Mouse (Mus musculus): ENCODE data around the gene Camsap2. TPM values are rescaled to one million over a fixed set of nuclear protein-coding genes. Genes with fewer than 3 reads are reported as not detected.

The Camsap2 gene
- polyA plus RNA-seq, 1 experiment from 2014 or later, result 11.7 TPM

GRCm38 (mm10) chr1:136244469-136244868 lies 101.4 kb downstream of the Camsap2 start:
- WGBS, result 91% methylated on average over 5 of the region's 5 CpGs
- no peaks in the 10 kb centered on the region for H3K9me3 ChIP-seq (replicated peaks)

GRCm38 (mm10) chr1:136241801-136242200 lies 104.1 kb downstream of the Camsap2 start:
- Histone ChIP-seq H3K4me3 (no peak overlapping the region), H3K27me3 (ENCODE audit: low read depth, poor library complexity, severe bottlenecking) (no peaks in the 10 kb centered on the region), H3K36me3 (no peaks in the 10 kb centered on the region), H3K4me1 (no peaks in the 10 kb centered on the region), H3K27ac (no peak overlapping the region), H3K9me3 (replicated peaks) (no peaks in the 10 kb centered on the region)
- WGBS, result 89% methylated on average over 7 of the region's 7 CpGs
- DNase-seq (ENCODE audit: low spot score), result no peak

More at GRCm38 (mm10) chr1:136244469-136244868, 101.4 kb downstream of the Camsap2 start:
- Histone ChIP-seq H3K36me3 (no peaks in the 10 kb centered on the region), H3K27me3 (ENCODE audit: low read depth, poor library complexity, severe bottlenecking) (no peaks in the 10 kb centered on the region), H3K4me3 (no peak overlapping the region), H3K27ac (no peak overlapping the region), H3K4me1 (no peaks in the 10 kb centered on the region)
- no peak for DNase-seq (ENCODE audit: low spot score)

- no peak overlapping the region for H3K27ac ChIP-seq
- no peak overlapping the region for H3K4me3 ChIP-seq
- peaks cover 9% of the 10 kb centered on the region for H3K4me1 ChIP-seq
- H3K27me3 ChIP-seq (ENCODE audit: low read depth, poor library complexity, severe bottlenecking), result no peaks in the 10 kb centered on the region
- WGBS, result 95% methylated on average over 4 of the region's 4 CpGs
- no peaks in the 10 kb centered on the region for H3K36me3 ChIP-seq
- DNase-seq (ENCODE audit: low spot score), result no peak
- H3K9me3 ChIP-seq (replicated peaks), result no peaks in the 10 kb centered on the region
These were observed 107.4 kb downstream of the Camsap2 start for GRCm38 (mm10) chr1:136238495-136238894.

DNA sequence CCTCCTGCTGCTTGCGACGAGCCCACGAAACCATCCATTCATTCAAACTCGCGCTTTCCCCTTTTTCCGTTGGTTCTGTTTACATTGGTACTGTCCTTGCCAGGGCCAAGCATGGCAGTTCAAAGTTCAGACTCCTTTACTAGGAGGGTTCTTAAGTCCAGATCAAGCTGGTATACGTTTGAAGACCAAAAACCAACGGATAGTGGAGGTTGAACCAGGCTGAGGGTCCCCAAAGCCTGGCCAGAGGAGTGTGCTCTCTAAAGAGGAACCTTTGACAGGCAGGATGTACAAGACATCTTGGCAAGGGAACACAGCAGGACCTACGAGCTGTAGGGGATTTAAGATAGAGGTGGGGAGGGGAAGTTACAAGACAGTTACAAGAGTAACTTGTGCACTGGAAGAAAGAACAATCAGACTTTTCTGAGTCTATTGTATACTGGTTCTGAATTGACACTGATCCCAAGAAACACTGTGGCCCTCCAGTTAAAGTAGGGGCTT lies 111.3 kb downstream of the Camsap2 start:
- H3K36me3 ChIP-seq, result no peaks in the 10 kb centered on the region
- DNase-seq (ENCODE audit: low spot score), result no peak
- H3K27ac ChIP-seq, result peak overlapping the region; percentile 95
- WGBS, result 3% methylated on average over 9 of the region's 9 CpGs
- H3K9me3 ChIP-seq (replicated peaks), result no peaks in the 10 kb centered on the region
- no peaks in the 10 kb centered on the region for H3K27me3 ChIP-seq (ENCODE audit: low read depth, poor library complexity, severe bottlenecking)
- H3K4me1 ChIP-seq, result peaks cover 42% of the 10 kb centered on the region
- H3K4me3 ChIP-seq, result peak overlapping the region; percentile 79

DNA sequence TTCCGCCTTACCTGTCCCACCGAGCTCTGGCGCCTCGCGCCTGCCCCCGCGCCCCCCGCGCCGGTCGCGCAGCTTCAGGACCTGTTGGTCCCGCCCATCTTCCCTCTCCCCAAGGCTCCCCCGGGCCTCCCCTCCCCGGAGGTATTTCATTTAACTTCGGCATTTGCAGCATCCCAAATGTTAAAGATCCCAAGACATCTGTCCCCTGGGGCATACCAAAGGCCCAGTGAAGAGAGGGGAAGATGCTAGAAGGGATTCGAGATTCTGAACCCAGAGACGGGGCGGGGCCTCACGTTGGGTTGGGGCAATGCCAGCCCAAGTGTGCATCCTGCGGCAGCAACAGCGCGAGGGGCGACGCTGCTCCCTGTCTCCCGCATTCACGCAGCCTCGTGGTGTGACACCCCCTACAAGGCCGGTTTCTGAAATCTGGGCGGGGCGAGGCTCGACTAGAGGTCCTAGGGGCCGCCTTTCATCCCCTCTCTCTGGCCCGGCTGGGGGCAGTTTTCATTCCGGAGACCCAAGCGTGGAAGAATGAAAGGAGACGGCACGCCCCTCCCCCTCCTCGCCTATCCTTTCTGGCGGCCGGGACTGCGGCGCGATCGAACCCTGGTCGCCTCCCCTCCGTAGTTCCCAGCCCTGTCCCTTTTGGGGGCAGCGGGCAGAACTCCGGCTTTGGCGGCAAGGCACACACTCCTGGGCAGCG lies 111.9 kb downstream of the Camsap2 start, which contains the start of gene Inava:
Gene Inava, minus strand, starts transcription at position 373 of the 703 bp plus-strand sequence.
- peak; percentile 90 for DNase-seq (ENCODE audit: low spot score)
- no peaks in the 10 kb centered on the region for H3K9me3 ChIP-seq (replicated peaks)
- peak within 1 kb of the TSS; percentile 79 for H3K4me3 ChIP-seq
- WGBS, result 1% methylated on average over 50 of the region's 51 CpGs
- H3K27me3 ChIP-seq (ENCODE audit: low read depth, poor library complexity, severe bottlenecking), result no peaks in the 10 kb centered on the region
- H3K27ac ChIP-seq, result peak within 1 kb of the TSS; percentile 95
- peaks cover 48% of the 10 kb centered on the region for H3K4me1 ChIP-seq
- H3K36me3 ChIP-seq, result no peaks in the 10 kb centered on the region

- Histone ChIP-seq H3K27me3 (ENCODE audit: low read depth, poor library complexity, severe bottlenecking) (no peaks in the 10 kb centered on the region), H3K9me3 (replicated peaks) (no peaks in the 10 kb centered on the region), H3K4me1 (peaks cover 57% of the 10 kb centered on the region), H3K36me3 (0 out of 2 replicates have a peak, but pooled peaks cover 4% of the 10 kb centered on the region), H3K27ac (peak overlapping the region; percentile 95), H3K4me3 (peak overlapping the region; percentile 79)
- peak; percentile 71 for DNase-seq (ENCODE audit: low spot score)
- WGBS, result 1% methylated on average over 23 of the region's 23 CpGs
These were observed 112.7 kb downstream of the Camsap2 start for GRCm38 (mm10) chr1:136232986-136233790.

DNA sequence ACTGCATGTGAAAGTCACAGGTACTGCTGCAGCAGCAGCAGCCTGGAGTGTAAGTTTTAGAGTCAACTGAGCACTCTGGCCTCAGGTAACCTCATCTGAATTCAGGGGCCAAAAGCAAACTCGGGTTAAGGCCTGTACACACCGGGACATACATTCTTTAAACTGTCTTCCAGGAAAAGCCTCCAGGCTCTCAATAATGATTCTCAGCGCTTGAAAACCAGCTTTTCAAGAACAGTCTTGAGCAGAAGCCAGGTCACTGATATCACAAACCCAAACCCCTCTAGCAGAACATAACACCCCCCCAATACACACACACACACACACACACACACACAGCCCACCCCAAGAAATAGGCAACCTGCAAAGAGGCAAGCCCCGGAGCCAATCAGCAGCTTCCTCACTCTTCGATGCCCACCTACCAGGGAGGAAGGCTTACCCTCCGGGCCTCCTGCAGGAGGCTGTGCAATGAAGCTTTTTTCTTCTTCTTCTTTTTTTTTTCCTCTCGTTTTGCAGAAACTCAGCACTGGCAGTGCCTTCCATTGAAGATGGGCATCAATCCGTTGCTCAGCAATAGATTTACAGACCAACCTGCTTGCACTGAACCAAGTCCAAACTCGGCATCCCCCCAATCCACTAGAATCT lies 113.5 kb downstream of the Camsap2 start:
- peak overlapping the region; percentile 95 for H3K27ac ChIP-seq
- DNase-seq (ENCODE audit: low spot score), result peak; percentile 60
- H3K36me3 ChIP-seq, result peaks cover 12% of the 10 kb centered on the region
- no peaks in the 10 kb centered on the region for H3K9me3 ChIP-seq (replicated peaks)
- peaks cover 62% of the 10 kb centered on the region for H3K4me1 ChIP-seq
- no peaks in the 10 kb centered on the region for H3K27me3 ChIP-seq (ENCODE audit: low read depth, poor library complexity, severe bottlenecking)
- peak overlapping the region; percentile 79 for H3K4me3 ChIP-seq
- 4% methylated on average over 9 of the region's 9 CpGs for WGBS

DNA sequence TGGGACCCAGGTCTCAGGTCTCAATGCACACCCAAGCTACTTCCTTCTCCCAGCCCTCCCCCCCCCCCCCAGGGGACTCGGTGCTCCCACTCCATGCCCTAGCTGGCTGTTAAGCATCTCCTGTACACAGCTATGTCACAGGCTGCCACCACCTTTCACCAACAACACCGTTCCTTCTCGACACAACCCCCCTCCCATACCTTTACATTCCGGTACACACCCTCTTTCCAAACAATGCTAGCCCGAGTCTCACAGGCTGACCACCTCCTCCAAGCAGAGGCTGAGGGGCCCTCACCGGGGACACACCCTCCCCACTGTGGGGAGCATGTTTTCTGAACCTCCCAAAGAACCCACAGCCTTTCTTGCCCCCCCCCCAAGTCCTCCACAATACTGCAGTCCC lies 114.3 kb downstream of the Camsap2 start:
- no peaks in the 10 kb centered on the region for H3K27me3 ChIP-seq (ENCODE audit: low read depth, poor library complexity, severe bottlenecking)
- peaks cover 20% of the 10 kb centered on the region for H3K36me3 ChIP-seq
- no peak for DNase-seq (ENCODE audit: low spot score)
- H3K9me3 ChIP-seq (replicated peaks), result no peaks in the 10 kb centered on the region
- peak overlapping the region; percentile 79 for H3K4me3 ChIP-seq
- peaks cover 62% of the 10 kb centered on the region for H3K4me1 ChIP-seq
- 7% methylated on average over 6 of the region's 6 CpGs for WGBS
- H3K27ac ChIP-seq, result peak overlapping the region; percentile 95

DNA sequence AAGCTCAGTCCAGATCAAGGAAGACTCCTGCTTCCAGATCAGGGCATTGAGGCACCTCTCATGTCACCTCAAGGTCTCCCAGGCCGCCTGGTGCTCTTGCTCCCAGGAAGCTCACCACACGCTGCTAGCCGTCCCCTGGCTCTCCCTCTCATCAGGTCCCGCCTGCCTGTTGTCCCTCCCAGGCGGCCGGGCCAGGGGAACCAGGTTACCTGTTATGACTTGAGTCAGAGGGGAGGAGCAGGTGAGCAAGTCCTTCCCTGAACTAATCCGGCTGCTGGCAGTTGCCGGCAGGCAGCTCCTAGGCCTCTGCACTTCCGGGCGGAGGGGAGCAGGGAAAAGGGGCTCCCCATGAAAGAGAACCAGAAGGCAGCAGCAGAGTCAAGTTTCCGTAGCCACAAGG lies 115.7 kb downstream of the Camsap2 start:
- Histone ChIP-seq H3K27ac (peak overlapping the region; percentile 95), H3K4me1 (peaks cover 62% of the 10 kb centered on the region), H3K9me3 (replicated peaks) (no peaks in the 10 kb centered on the region), H3K27me3 (ENCODE audit: low read depth, poor library complexity, severe bottlenecking) (no peaks in the 10 kb centered on the region), H3K4me3 (peak overlapping the region; percentile 79), H3K36me3 (peaks cover 34% of the 10 kb centered on the region)
- WGBS, result 16% methylated on average over 11 of the region's 11 CpGs
- DNase-seq (ENCODE audit: low spot score), result peak; percentile 50

DNA sequence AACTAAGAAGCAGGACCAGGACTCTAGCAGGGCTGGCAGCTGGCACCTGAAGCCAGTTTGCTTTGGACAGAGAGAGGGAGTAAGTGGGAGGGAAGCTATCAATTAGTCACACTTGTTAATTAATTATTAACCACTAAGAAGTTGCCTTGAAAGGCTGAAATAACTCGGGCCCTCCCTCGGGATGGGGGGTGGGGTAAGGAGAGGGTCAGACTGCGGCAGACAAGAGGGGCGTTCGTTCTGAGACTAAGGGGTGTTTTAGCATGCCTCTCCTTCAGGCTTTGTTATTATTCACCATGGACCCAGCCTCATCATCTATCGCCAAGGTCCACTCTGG lies 116.9 kb downstream of the Camsap2 start:
- H3K4me3 ChIP-seq, result no peak overlapping the region
- no peak for DNase-seq (ENCODE audit: low spot score)
- no peaks in the 10 kb centered on the region for H3K9me3 ChIP-seq (replicated peaks)
- H3K27ac ChIP-seq, result peak overlapping the region; percentile 95
- 31% methylated on average over 6 of the region's 6 CpGs for WGBS
- peaks cover 54% of the 10 kb centered on the region for H3K4me1 ChIP-seq
- peaks cover 46% of the 10 kb centered on the region for H3K36me3 ChIP-seq
- H3K27me3 ChIP-seq (ENCODE audit: low read depth, poor library complexity, severe bottlenecking), result no peaks in the 10 kb centered on the region

- DNase-seq (ENCODE audit: low spot score), result no peak
- peaks cover 53% of the 10 kb centered on the region for H3K4me1 ChIP-seq
These were observed 117.4 kb downstream of the Camsap2 start for GRCm38 (mm10) chr1:136228328-136229039.

DNA sequence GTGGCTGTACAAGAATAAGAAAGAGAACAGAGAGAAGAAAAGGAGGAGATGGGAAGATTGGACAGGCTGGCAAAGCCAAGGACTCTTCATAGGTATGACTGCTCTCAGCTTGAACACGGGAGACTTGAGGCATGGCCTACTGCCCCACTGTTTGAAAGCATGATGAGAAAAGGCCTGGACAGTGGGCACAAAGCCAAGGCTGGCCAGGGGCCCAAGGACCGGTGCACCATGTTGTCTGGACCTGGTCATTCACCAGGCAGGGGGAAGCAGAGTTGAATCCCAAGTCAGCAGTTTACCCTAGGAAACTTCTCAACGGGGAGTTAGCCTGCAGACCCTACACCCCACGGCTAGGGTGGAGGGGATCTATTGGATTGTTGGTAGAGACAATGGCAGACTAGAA lies 118.0 kb downstream of the Camsap2 start:
- Histone ChIP-seq H3K9me3 (replicated peaks) (no peaks in the 10 kb centered on the region), H3K4me1 (peaks cover 52% of the 10 kb centered on the region), H3K27ac (no peak overlapping the region), H3K27me3 (ENCODE audit: low read depth, poor library complexity, severe bottlenecking) (no peaks in the 10 kb centered on the region), H3K4me3 (no peak overlapping the region), H3K36me3 (peaks cover 57% of the 10 kb centered on the region)
- DNase-seq (ENCODE audit: low spot score), result no peak
- 84% methylated on average over 4 of the region's 4 CpGs for WGBS

More at GRCm38 (mm10) chr1:136228328-136229039, 117.4 kb downstream of the Camsap2 start:
- peak overlapping the region; percentile 95 for H3K27ac ChIP-seq
- WGBS, result 36% methylated on average over 13 of the region's 13 CpGs
- H3K4me3 ChIP-seq, result no peak overlapping the region
- no peaks in the 10 kb centered on the region for H3K27me3 ChIP-seq (ENCODE audit: low read depth, poor library complexity, severe bottlenecking)
- no peaks in the 10 kb centered on the region for H3K9me3 ChIP-seq (replicated peaks)
- peaks cover 51% of the 10 kb centered on the region for H3K36me3 ChIP-seq

All from limb, embryonic 10.5 days (tissue).